Comparison of ENCODE assay signal across 11 mouse cellular contexts in the genomic region with DNA sequence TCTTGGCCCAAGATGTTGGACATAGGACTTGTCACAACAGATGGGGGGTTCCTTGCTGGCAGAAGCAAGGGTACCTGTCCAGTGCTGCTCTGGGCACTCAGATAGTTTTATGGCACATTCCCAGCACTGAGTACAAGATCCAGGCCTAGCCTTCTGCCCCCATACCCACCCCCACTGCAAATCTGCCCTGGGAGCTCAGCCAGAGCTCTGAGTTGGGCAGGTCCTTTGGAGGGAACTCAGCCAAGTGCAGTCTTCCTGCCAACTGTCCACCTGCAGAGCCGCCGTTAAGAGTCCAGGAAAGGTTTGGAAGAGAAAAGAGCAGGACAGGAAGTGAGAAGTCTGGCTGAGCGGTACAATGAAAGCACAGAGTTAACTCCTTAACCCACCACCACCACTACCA. TPM values are rescaled to one million over a fixed set of nuclear protein-coding genes. Genes with fewer than 3 reads are reported as not detected.
DNase-seq lines count a peak whose midpoint lies in the region; ATAC-seq and TF ChIP-seq lines count a peak whose summit lies in the region.
"Had no signal": no experiment of that assay in that cellular context is flagged by ENCODE, and none has a peak within 500 bp of the region (broad histone marks: within the 10 kb centered on the region; RNA-seq: fewer than 3 reads in every experiment).

No protein-coding gene starts in this region.

- H3K4me2 ChIP-seq in liver, postnatal 0 days (ENCODE audit: low read depth, low read length): peak overlapping the region; percentile 94
- H3K4me2 ChIP-seq in liver, embryonic 11.5 days: no peak overlapping the region

- WGBS in liver, postnatal 0 days (ENCODE audit: insufficient replicate concordance): 48% methylated on average over 3 of the region's 3 CpGs
- WGBS in liver, embryonic 11.5 days: 69% methylated on average over 3 of the region's 3 CpGs
- WGBS in small intestine, adult 2 months: 8% methylated on average over 3 of the region's 3 CpGs

- no peak for TF ChIP-seq CTCF in liver, postnatal 0 days (IDR thresholded peaks at IDR 0.05; ENCODE audit: low read depth)
- no peak for TF ChIP-seq CTCF in small intestine, adult 2 months (IDR thresholded peaks at IDR 0.05; ENCODE audit: extremely low read depth, insufficient read length, insufficient replicate concordance, low read depth, low read length)

- no peak for TF ChIP-seq POLR2A in small intestine, adult 2 months (IDR thresholded peaks at IDR 0.05; ENCODE audit: low read depth, low read length)

- no peak for ATAC-seq in cerebellum, adult (ENCODE audit: insufficient number of reproducible peaks, low FRiP score, low TSS enrichment)
- peak; percentile 32 for ATAC-seq in liver, postnatal 0 days
- no peak for ATAC-seq in liver, embryonic 11.5 days (replicated peaks; ENCODE audit: low FRiP score)

- TF ChIP-seq EP300 in liver, postnatal 0 days (IDR thresholded peaks at IDR 0.05; ENCODE audit: low read depth): 0 out of 2 replicates have a peak, but pooled peaks have one; percentile 16

- peaks cover 24% of the 10 kb centered on the region for H3K4me1 ChIP-seq in liver, postnatal 0 days (ENCODE audit: insufficient read depth)
- H3K4me1 ChIP-seq in liver, embryonic 11.5 days (replicated peaks; ENCODE audit: control insufficient read depth, insufficient read depth, low read length): peaks cover 13% of the 10 kb centered on the region
- H3K4me1 ChIP-seq in small intestine, adult 2 months (ENCODE audit: control insufficient read depth, insufficient read depth, insufficient read length, low read length): peaks cover 17% of the 10 kb centered on the region; the same call in 1 of the 2 replicates

- DNase-seq in cerebellum, adult 11 months: peak; percentile 87
- peak; percentile 76 for DNase-seq in liver, postnatal 0 days
- no peak for DNase-seq in liver, embryonic 11.5 days (ENCODE audit: low spot score)
- DNase-seq in heart, postnatal 4 days: peak; percentile 76
- no peak for DNase-seq in Muller cell, postnatal 12 days (ENCODE audit: inconsistent ontology term)
- no peak for DNase-seq in thymus, postnatal 25 days
- DNase-seq: liver had no signal

- no peak overlapping the region for H3K4me3 ChIP-seq in liver, postnatal 0 days (ENCODE audit: low read depth, low read length)
- H3K4me3 ChIP-seq in liver, embryonic 11.5 days (ENCODE audit: low read depth, low read length): no peak overlapping the region
- no peak overlapping the region for H3K4me3 ChIP-seq in small intestine, adult 2 months (ENCODE audit: low read depth, low read length)

- H3K27ac ChIP-seq in liver, postnatal 0 days (ENCODE audit: low read depth): peak overlapping the region; percentile 98
- H3K27ac ChIP-seq in liver, embryonic 11.5 days (ENCODE audit: low read depth, low read length): no peak overlapping the region
- H3K27ac ChIP-seq in small intestine, adult 2 months (ENCODE audit: insufficient read depth, low read depth, low read length): 0 out of 2 replicates have a peak overlapping the region, but pooled peaks have one; percentile 17

- H3K27me3 ChIP-seq in liver, postnatal 0 days (ENCODE audit: insufficient read depth, low read length): no peaks in the 10 kb centered on the region
- H3K27me3 ChIP-seq in liver, embryonic 11.5 days (replicated peaks; ENCODE audit: control insufficient read depth, insufficient read depth, low read length): no peaks in the 10 kb centered on the region
- no peaks in the 10 kb centered on the region for H3K27me3 ChIP-seq in small intestine, adult 2 months (ENCODE audit: control insufficient read depth, insufficient read depth, low read length)
- H3K27me3 ChIP-seq: embryonic facial prominence, embryonic 12.5 days had no signal

- no peak overlapping the region; the same call in 1 of the 2 replicates for H3K9ac ChIP-seq in liver, postnatal 0 days (replicated peaks)
- no peak overlapping the region for H3K9ac ChIP-seq in liver, embryonic 11.5 days (ENCODE audit: low read depth, low read length)

- no peaks in the 10 kb centered on the region for H3K9me3 ChIP-seq in liver, postnatal 0 days (ENCODE audit: low read length)
- H3K9me3 ChIP-seq in liver, embryonic 11.5 days (ENCODE audit: control insufficient read depth, low read length): no peaks in the 10 kb centered on the region
- H3K9me3 ChIP-seq: embryonic facial prominence, embryonic 12.5 days had no signal

- no peaks in the 10 kb centered on the region for H3K36me3 ChIP-seq in liver, postnatal 0 days (replicated peaks; ENCODE audit: insufficient read depth, low read length)
- H3K36me3 ChIP-seq in liver, embryonic 11.5 days (ENCODE audit: control insufficient read depth, insufficient read depth, low read length): no peaks in the 10 kb centered on the region
- H3K36me3 ChIP-seq in small intestine, adult 2 months (ENCODE audit: control insufficient read depth, insufficient read depth, low read length): no peaks in the 10 kb centered on the region
- H3K36me3 ChIP-seq: embryonic facial prominence, embryonic 12.5 days had no signal

RNA-seq across cellular contexts. Expression of a gene that starts 1.1 kb away (rescaled TPM):
- not detected in 2 replicates for polyA plus RNA-seq in liver, postnatal 0 days (2015; fragmentation: Nextera tagmentation; extraction: Ambion mirVana)
- polyA plus RNA-seq in liver, embryonic 11.5 days (2014; fragmentation: Nextera tagmentation; extraction: Ambion mirVana): 0.18 and 0.25 TPM in 2 replicates
- not detected for total RNA-seq in heart, postnatal 4 days (2021)
- 0.85 and 1.9 TPM in 2 replicates for polyA plus RNA-seq in small intestine, adult 2 months (2012; rRNA removed)
- polyA plus RNA-seq: heart, embryonic 14.5 days had no signal

RNA-seq across cellular contexts. Expression of a gene that starts 1.4 kb away (rescaled TPM):
- 0.04 and 0.08 TPM in 2 replicates for polyA plus RNA-seq in liver, postnatal 0 days (2015; fragmentation: Nextera tagmentation; extraction: Ambion mirVana)
- polyA plus RNA-seq in liver, embryonic 11.5 days (2014; fragmentation: Nextera tagmentation; extraction: Ambion mirVana): not detected in 2 replicates
- under 1 TPM; 0.07 to 0.09 TPM for total RNA-seq in heart, postnatal 4 days (2021)
- 0.08 TPM in 1 of 2 replicates, not detected in the other for polyA plus RNA-seq in small intestine, adult 2 months (2012; rRNA removed)
- polyA plus RNA-seq: heart, embryonic 14.5 days had no signal

RNA-seq across cellular contexts. Expression of a gene that starts 5.8 kb away (rescaled TPM):
- polyA plus RNA-seq in liver, postnatal 0 days (2015; fragmentation: Nextera tagmentation; extraction: Ambion mirVana): 17.9 and 18.0 TPM in 2 replicates
- polyA plus RNA-seq in liver, embryonic 11.5 days (2014; fragmentation: Nextera tagmentation; extraction: Ambion mirVana): 47.9 and 52.9 TPM in 2 replicates
- 10 to 100 TPM; 53.5 to 54.8 TPM for total RNA-seq in heart, postnatal 4 days (2021)
- 82.2 and 152 TPM in 2 replicates for polyA plus RNA-seq in small intestine, adult 2 months (2012; rRNA removed)

RNA-seq across cellular contexts. Expression of a gene that starts 5.8 kb away (rescaled TPM):
- not detected in 2 replicates for polyA plus RNA-seq in liver, postnatal 0 days (2015; fragmentation: Nextera tagmentation; extraction: Ambion mirVana)
- polyA plus RNA-seq in liver, embryonic 11.5 days (2014; fragmentation: Nextera tagmentation; extraction: Ambion mirVana): 0.12 TPM in 1 of 2 replicates, not detected in the other
- not detected for total RNA-seq in heart, postnatal 4 days (2021)
- not detected in 2 replicates for polyA plus RNA-seq in small intestine, adult 2 months (2012; rRNA removed)
- polyA plus RNA-seq: heart, embryonic 14.5 days had no signal

RNA-seq across cellular contexts. Expression of a gene that starts 18.5 kb away (rescaled TPM):
- 5.6 and 6.6 TPM in 2 replicates for polyA plus RNA-seq in liver, postnatal 0 days (2015; fragmentation: Nextera tagmentation; extraction: Ambion mirVana)
- polyA plus RNA-seq in liver, embryonic 11.5 days (2014; fragmentation: Nextera tagmentation; extraction: Ambion mirVana): 24.4 and 26.4 TPM in 2 replicates
- total RNA-seq in heart, postnatal 4 days (2021): 10 to 100 TPM; 18.3 to 18.8 TPM
- 6.6 and 15.8 TPM in 2 replicates for polyA plus RNA-seq in small intestine, adult 2 months (2012; rRNA removed)

Comparison
In these comparisons a context has a peak if more than half of its experiments do, and no peak if none do; other contexts are left out.
1. DNase-seq: peak in cerebellum, adult 11 months (single experiment), liver, postnatal 0 days (single experiment) and heart, postnatal 4 days (single experiment); none in liver, embryonic 11.5 days (single experiment), Muller cell, postnatal 12 days (single experiment) and thymus, postnatal 25 days (single experiment).